Mouse (Mus musculus) spleen, adult 2 months (tissue): ENCODE data around the gene Wsb1. TPM values are rescaled to one million over a fixed set of nuclear protein-coding genes. Genes with fewer than 3 reads are reported as not detected.

Source experiments
- DNase-seq, 2 experiments: peaks; one replicate each; pipeline versions ENCODE4 v3.0.0 to v3.0.0-alpha.2; 2012 to 2021; ENCODE audit warnings: low spot score in 2 of 2, low read depth in 1 of 2
- H3K27ac ChIP-seq: fragments of 200-500 bp; 2 replicates; pipeline ENCODE4 v1.5.1; 2012; ENCODE audit warnings: low read length, inconsistent platforms; ENCODE audit not compliant: insufficient read depth
- H3K27me3 ChIP-seq: fragments of 200-500 bp; 2 replicates; pipeline ENCODE4 v1.6.1; 2012; ENCODE audit warnings: mild to moderate bottlenecking, moderate library complexity, low read length, inconsistent platforms; ENCODE audit not compliant: control insufficient read depth, insufficient read depth
- H3K36me3 ChIP-seq: fragments of 200-500 bp; 2 replicates; pipeline ENCODE4 v1.6.1; 2012; ENCODE audit warnings: mild to moderate bottlenecking, low read length, inconsistent platforms; ENCODE audit not compliant: control insufficient read depth, insufficient read depth
- H3K4me1 ChIP-seq: fragments of 200-500 bp; 2 replicates; pipeline ENCODE4 v1.6.1; 2011; ENCODE audit warnings: inconsistent platforms; ENCODE audit not compliant: control insufficient read depth, insufficient read depth, insufficient read length
- H3K4me3 ChIP-seq: fragments of 200-500 bp; 2 replicates; pipeline ENCODE4 v1.5.1; 2011; ENCODE audit warnings: mild to moderate bottlenecking, inconsistent platforms; ENCODE audit not compliant: insufficient read depth, insufficient read length; ENCODE audit errors: extremely low read depth
- CTCF ChIP-seq: fragments of 200-500 bp; IDR thresholded peaks from 2 replicates; pipeline ENCODE4 v1.5.1; 2011; ENCODE audit warnings: mild to moderate bottlenecking, inconsistent platforms; ENCODE audit not compliant: insufficient read depth, insufficient read length, insufficient replicate concordance; ENCODE audit errors: extremely low read depth
- POLR2A ChIP-seq: fragments of 200-500 bp; IDR thresholded peaks from 2 replicates; pipeline ENCODE4 v1.6.1; 2011; ENCODE audit warnings: low read depth, low read length, inconsistent platforms
- WGBS: fragments of 180-500 bp; shearing (Covaris S2); methylation state at CpG from one replicate; pipeline ENCODE4 v1.1.7; 2018; 5-methylcytosine and 5-hydroxymethylcytosine counted together
- polyA plus RNA-seq: library from polyadenylated mRNA; depleted of rRNA; stranded (reverse); fragments of >200 nt; gene quantifications from 2 replicates; pipeline ENCODE4 v1.2.3, GENCODE M21; 2012

Wsb1 gene
- polyA plus RNA-seq, 1 experiment = 30.1 TPM

- Histone ChIP-seq H3K4me3 (no peak overlapping the region), H3K27me3 (no peaks in the 10 kb centered on the region), H3K4me1 (no peaks in the 10 kb centered on the region), H3K27ac (no peak overlapping the region), H3K36me3 (peaks cover 34% of the 10 kb centered on the region)
- 46% methylated on average over 1 of the region's 1 CpGs for WGBS
- DNase-seq = no peak
- TF ChIP-seq POLR2A = no peak
Measured at GRCm38 (mm10) chr11:79238398-79238752, 16.1 kb downstream of the Wsb1 start.

GRCm38 (mm10) chr11:79237644-79238397, 16.6 kb downstream of the Wsb1 start:
- WGBS = 92% methylated on average over 11 of the region's 11 CpGs
- peaks cover 30% of the 10 kb centered on the region for H3K36me3 ChIP-seq
- TF ChIP-seq CTCF (no peak), POLR2A (no peak)
- no peak overlapping the region for H3K27ac ChIP-seq
- no peak for DNase-seq
- H3K4me1 ChIP-seq = no peaks in the 10 kb centered on the region
- H3K4me3 ChIP-seq = no peak overlapping the region
- no peaks in the 10 kb centered on the region for H3K27me3 ChIP-seq

GRCm38 (mm10) chr11:79230251-79230570, 24.3 kb downstream of the Wsb1 start:
- H3K4me3 ChIP-seq = no peak overlapping the region
- H3K27me3 ChIP-seq = no peaks in the 10 kb centered on the region
- no peaks in the 10 kb centered on the region for H3K36me3 ChIP-seq
- H3K27ac ChIP-seq = no peak overlapping the region
- TF ChIP-seq CTCF (no peak), POLR2A (no peak)
- no peaks in the 10 kb centered on the region for H3K4me1 ChIP-seq
- WGBS = 97% methylated on average over 13 of the region's 13 CpGs
- DNase-seq = no peak

- Histone ChIP-seq H3K4me1 (no peaks in the 10 kb centered on the region), H3K36me3 (no peaks in the 10 kb centered on the region), H3K4me3 (no peak overlapping the region), H3K27ac (no peak overlapping the region), H3K27me3 (no peaks in the 10 kb centered on the region)
- DNase-seq = no peak
- 77% methylated on average over 11 of the region's 11 CpGs for WGBS
- TF ChIP-seq POLR2A (no peak), CTCF (no peak)
Measured at GRCm38 (mm10) chr11:79229561-79230250, 24.8 kb downstream of the Wsb1 start.

GRCm38 (mm10) chr11:79229057-79229504, 25.4 kb downstream of the Wsb1 start:
- Histone ChIP-seq H3K36me3 (no peaks in the 10 kb centered on the region), H3K27me3 (no peaks in the 10 kb centered on the region), H3K4me1 (no peaks in the 10 kb centered on the region), H3K4me3 (no peak overlapping the region), H3K27ac (no peak overlapping the region)
- no peak for DNase-seq
- TF ChIP-seq CTCF (no peak), POLR2A (no peak)
- WGBS = 83% methylated on average over 10 of the region's 10 CpGs

GRCm38 (mm10) chr11:79228089-79228488, 26.4 kb downstream of the Wsb1 start:
- no peak for DNase-seq
- Histone ChIP-seq H3K4me1 (no peaks in the 10 kb centered on the region), H3K27ac (no peak overlapping the region), H3K27me3 (no peaks in the 10 kb centered on the region), H3K4me3 (no peak overlapping the region), H3K36me3 (no peaks in the 10 kb centered on the region)
- no peak for TF ChIP-seq POLR2A
- no peak for TF ChIP-seq CTCF
- 93% methylated on average over 2 of the region's 2 CpGs for WGBS
